Mouse (Mus musculus) cerebellum, adult 2 months (tissue): ENCODE measurements at regions not wholly inside any gene's neighbourhood (a gene's known extent, or its start where the extent isn't known, plus 50 kb on each side); places are given as distances from the start of the nearest gene placed in this dataset.

Experiments used
- CTCF ChIP-seq: fragments of 200-500 bp; IDR thresholded peaks from 2 replicates; pipeline ENCODE4 v1.5.1; 2011; ENCODE audit warnings: low read depth, mild to moderate bottlenecking, control low read depth, low read length, moderate library complexity, borderline replicate concordance; ENCODE audit not compliant: insufficient read depth
- POLR2A ChIP-seq: fragments of 200-500 bp; IDR thresholded peaks from 2 replicates; pipeline ENCODE4 v1.6.1; 2011; ENCODE audit warnings: low read length, control low read depth, borderline replicate concordance; ENCODE audit not compliant: insufficient read depth

GRCm38 (mm10) chr4:64901091-64901845 lies 222.7 kb upstream of the Pappa start:
- TF ChIP-seq CTCF (no peak), POLR2A (no peak)
